Mouse (Mus musculus) right cerebral cortex, postnatal 14 days (tissue): ENCODE results near the gene Hmgcl.

Experiments
- DNase-seq: peaks from one replicate; pipeline ENCODE4 v3.0.0; 2022

Gene Hmgcl

GRCm38 (mm10) chr4:135987714-135988113, 41.5 kb downstream of the Hmgcl start:
- no peak for DNase-seq

DNA sequence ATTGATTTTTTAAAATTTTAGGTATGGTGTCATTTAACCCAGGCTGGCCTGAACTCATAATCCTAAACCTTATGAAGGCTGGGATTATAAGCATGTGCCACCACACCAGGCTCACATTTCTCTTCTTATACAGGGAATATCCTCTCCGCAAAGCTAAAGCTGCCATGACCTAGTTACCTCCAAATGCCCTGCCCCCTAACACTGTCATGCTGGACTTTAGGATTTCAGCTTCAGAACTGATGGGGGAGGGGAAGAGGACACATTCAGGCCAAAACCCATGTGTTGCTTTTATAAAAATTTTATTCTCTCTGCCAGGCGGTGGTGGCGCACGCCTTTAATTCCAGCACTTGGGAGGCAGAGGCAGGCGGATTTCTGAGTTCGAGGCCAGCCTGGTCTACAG, 47.7 kb downstream of the Hmgcl start:
- DNase-seq, result no peak

- DNase-seq, result no peak
These were observed 48.9 kb downstream of the Hmgcl start for GRCm38 (mm10) chr4:135995118-135995517.

DNA sequence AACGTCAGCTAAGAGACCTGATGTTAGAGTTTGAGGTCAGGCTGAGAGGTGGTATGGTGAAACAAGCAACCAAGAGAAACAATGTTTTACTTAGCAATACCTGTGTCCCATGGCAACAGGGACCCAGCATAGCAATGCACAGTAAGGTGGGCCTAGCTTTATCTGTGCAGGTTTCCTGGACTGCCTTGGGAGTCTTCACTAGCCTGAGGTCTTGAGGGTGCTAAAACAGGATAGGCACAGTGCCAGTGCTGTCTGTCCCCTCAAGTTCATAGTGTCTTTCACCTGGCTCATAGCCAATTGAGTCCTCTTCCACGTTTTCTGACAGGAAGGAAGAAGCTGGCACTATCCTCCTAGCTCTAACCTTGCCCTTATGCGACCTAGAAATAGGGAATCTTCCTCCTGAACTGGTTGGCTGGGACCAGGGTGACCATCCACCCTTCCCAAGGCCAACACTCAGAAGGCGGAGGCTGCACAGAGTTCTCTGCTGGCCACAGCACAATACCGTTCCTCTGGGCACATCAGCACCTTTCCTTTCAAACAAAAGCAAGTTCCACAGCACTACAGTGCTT, 57.9 kb downstream of the Hmgcl start:
- DNase-seq, result no peak

GRCm38 (mm10) chr4:136004921-136005320, 58.7 kb downstream of the Hmgcl start:
- no peak for DNase-seq

DNA sequence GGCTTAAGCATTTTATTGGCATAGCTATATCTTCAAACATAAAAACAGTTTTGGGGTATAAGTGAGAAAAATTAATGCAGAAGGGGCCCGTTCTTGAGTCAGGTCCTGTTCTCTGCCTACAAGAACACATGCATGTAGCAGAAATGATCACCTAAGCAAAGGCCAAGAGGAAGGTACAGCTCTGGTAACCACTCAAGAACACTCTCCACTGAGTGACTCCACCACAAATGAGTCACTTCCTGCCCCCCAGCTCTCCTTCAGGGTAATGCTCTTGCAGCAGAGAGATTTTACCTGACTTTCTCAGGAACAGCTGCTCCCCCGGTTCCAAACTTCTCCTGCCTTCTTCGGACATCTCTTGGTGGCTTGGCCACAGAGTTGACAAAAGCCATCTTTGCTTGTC, 60.6 kb downstream of the Hmgcl start:
- DNase-seq, result no peak

DNA sequence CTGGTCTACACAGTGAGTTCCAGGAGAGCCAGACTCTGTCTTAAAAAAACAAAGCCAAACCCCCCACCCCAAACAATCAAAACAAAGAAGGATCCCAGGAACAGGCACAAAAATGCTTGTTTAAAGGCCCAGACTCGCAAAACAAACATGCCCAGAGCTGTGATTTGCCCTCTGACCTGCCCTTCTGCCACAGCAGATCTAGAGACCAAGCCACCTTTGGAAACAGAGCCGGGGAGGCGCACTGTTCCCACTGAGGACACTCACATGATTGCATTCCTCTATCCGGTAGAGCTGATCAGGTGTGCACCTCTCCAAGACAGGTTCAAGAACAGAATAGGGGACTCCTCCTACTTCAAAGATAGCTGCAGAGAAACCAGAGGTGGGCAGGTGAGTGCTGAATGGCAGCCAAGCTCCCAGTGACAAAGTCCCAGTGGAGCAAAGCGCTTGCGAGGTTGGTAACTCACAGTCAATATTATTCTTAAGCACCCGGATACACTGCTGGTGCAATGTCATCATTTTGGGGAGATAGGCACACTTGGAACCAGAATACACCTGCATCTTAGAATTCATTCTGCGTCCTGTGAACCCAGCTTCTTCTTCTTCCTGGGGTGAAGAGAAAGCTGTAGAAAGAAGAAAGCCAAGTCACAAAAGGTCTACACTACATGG, 62.7 kb downstream of the Hmgcl start:
- DNase-seq, result no peak

DNA sequence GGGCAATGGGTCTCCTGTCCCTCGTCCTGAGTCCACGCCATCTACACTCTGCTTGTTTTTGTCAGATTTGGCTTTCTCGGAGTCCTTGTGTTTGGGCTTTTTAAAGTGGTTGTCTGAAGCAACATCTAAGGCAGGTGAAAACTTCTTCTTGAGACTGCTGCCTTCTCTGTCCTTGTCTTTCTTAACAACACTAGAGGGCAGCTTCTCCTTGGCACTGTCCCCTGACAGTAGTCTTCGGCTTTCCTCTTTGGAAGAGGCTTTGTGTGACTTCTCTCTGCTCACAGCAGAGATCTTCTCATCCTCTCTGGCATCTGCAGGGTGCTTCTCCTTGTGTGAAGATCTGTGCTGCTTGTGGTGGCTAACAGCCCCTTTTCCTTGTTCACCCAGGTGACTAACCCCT, 64.3 kb downstream of the Hmgcl start:
- DNase-seq, result no peak
